Mouse (Mus musculus) kidney, postnatal 14 days (tissue): Measurements from ENCODE around the gene Methig1.

Source experiments
- DNase-seq: peaks from one replicate; pipeline ENCODE4 v3.0.0; 2022; ENCODE audit warnings: mixed read lengths

Gene Methig1

DNA sequence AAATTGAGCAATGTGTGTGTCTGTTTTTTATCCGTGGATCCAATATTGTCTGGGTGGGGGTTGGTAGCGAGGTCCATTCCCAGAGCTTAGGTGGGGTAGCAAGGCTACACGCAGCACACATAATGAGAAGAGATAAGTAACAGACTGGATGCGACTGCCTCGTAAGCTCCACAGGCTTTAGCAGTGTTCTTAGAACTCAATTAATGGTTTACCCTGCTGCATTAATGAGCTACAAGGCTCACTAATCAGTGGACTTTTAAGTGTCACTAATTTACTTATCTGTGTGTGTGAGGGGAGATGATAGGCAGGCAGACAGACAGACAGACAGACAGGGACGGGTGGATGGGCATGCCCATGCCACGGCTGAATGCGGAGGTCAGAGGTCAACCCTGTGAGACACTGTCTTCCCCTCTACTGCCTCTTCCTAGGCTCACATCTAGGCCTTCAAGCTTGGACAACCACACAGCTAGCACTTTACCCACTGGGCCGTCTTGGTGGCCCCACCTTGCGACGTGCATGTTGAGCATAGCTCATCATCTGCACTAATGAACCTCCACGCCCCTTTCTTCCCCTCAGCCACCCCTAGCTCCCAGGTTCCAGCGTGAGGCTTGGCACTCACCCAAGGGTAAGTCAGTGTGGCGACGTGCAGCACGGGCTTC is 47.8 kb downstream of the Methig1 start:
- DNase-seq = peak; percentile 82

DNA sequence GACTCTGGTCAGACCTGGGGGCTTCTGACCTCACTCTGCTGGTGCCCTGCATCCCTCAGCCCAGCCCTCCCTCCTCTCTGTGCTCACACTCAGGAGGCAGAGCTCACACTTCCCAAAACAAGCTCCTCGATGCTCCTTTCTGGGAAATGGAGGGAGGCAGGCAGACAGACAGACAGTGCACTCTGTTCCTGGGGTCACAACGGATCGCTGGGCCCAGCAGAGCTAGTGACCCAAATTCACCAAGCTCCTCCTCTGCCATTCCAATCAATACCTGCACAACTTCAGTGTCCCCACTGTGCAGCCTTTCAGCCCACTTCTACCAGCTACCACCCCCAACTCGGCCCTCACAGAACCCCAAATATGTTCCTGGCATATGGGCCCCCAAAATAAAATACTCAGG is 48.9 kb downstream of the Methig1 start:
- no peak for DNase-seq

DNA sequence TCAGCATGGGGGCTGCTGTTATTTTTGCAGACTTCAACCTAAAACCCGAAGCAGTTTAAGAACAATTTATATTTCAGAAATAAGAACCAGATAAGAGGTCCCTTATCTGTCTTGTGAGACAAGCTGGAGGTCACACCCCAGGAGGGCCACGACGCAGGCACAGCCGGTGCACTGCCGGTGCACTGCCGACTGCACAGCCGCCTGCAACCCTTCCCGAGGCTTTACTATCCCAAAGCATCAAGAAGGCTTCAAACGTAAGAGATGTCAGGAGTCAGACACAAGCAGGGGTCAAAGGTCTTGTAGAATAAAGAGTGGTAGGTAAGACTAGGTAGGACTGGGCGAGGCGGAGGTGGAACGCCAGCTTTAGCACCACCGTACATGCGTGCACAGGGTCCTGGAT is 49.4 kb downstream of the Methig1 start:
- no peak for DNase-seq

DNA sequence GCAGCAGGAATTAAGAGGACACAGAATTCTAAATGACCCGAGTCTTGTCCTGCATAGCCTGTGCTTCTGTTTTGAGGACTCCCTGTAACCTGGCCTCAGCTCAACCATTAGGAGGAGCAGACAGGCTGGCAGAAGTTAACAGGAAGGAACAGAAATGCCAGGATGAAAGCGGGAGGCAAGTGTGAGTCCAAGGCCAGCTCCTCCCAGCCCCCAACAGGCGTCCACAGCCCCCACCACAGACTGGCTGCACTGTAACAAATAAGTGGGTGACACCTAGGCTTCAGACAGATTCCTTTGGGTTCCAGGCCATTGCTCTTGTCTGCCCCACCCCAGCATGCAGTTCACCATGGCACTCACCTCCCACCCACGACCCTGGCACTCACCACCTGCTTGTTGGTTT is 49.8 kb downstream of the Methig1 start:
- no peak for DNase-seq

DNA sequence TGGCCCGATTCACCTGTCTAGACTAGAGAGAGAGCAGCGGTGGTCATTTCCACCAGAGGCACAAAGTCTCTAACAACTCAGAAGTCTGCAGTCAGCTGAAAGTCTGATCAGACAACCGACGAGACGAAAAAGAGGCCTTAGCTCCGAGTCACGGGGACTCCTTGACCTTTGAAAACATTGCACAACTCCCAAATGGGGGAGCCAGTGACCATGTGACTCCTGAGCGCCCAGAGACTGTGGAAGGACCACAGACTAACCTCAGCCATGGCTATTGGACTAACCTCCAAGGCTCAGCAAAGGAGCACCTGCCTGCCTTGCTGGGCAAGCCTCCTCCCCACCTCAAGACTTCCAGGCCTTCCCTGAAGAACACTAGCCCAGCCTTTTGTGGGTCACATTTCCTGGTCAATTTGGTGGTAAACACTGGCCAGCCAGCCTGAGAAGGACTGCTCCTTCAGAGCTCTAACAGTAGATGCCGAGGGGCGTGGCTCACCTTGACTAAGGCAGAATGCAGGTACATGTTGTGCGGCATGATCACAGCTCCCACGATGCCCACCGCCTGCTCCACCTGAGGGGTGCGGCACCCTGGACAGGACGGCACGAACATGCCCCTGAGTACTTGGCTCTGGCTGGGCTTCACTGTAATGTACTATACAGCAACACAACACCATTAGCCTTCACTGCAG is 50.5 kb downstream of the Methig1 start:
- DNase-seq = peak; percentile 76

DNA sequence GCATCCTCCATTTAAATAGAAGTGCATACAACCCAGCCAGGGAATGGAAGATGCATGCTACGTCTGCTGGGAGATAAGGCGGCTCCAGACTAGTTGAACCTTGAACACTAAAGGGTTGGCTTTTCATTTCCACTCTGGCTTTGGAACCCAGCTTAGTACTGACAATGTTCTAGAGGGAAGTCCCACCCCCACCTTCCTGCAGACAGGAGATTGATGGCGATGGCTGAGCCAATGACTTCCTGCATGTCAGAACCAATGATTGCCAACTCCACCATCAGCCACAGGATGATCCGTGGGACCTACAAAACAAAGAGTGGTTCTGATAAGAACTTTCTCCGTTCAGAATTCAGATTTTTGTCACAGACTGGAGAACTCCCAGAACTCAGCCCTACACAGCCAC is 53.1 kb downstream of the Methig1 start:
- peak; percentile 42 for DNase-seq

DNA sequence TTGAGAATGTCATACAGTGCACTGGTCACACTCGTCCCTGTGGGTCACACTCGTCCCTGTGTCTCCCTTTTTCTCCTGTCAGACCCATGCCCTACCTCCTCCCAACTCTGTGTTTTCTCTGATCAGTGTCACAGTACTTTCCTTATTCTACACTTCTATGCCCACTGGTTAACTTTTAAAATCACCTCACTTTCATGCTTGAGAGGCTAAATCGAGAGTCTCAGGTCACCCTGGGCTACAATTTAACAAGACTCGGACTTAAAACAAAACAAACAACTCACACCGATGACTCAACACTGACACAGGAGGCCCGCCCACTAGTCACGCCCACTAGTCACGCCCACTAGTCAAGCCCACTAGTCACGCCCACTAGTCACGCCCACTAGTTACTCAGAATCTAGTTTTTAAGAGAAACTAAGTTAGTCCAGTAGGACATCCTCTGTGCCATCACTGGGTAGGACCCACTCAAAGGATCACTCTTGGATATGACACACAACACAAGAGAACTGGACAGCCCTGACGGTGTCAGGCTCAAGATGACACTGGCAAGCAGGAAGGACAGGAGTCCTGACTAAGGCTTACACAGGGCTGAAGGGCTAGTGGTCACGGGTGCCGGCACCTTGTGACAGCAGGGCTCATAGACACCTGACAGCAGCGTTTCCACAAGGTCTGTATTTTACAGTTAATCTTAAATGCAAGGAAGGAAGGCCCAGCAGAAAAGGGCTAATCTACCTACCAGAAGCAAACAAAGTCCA is 58.1 kb downstream of the Methig1 start:
- DNase-seq = peak; percentile 88

DNA sequence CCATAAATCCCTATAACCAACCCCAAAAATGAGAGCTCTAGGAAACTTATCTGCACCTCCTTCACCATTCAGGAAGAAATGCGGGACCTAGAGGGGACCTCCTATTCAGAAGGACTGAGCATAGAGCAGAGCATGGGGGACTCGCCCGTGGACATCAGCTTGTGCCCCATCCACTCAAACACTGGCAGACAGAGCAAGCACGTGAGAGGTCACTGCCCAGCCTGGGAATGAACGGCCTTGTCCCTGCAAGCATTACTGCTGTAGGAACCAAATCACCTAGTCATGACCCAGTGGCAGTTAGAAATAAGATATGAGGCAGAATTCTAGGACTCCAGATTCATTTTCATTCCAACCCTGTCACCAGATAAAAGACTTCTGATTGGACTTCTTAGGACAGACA is 58.8 kb downstream of the Methig1 start:
- no peak for DNase-seq

DNA sequence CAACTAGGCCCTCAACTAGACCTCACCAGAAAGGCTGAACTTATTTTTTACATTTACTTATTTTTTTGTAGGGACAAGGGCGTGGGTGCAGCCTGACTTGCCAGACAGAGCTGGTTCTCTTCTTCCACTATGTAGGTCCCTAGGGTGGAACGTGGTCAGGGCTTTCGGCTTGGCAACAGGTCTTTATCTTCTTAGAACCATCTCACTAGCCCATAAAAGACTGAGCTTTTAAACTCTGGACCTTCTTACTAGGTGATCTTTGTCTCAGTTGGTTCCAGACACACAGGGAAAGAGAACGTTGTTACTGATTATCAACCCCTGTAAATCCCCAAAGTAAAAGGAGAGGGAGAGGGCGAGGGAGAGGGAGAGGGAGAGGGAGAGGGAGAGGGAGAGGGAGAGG is 60.4 kb downstream of the Methig1 start:
- DNase-seq = no peak

DNA sequence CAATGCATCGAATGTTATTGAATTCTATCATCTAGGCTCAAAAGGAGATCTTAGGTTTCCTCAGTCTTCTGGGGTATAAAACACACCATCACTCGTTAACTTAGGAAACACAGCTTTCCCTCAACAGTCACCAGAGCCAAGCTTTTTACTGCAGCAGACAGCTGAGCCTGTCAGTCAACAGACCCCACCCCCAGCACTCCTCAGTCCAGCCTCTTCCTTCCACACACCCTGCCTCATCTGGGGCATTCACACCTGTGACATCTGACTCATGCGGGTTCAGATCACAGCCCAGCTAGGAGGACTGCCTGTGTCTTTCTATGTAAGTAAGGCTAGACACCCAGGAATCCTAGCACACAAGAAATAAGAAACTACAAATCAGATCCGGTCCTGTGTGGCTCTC is 61.1 kb downstream of the Methig1 start:
- DNase-seq = no peak

DNA sequence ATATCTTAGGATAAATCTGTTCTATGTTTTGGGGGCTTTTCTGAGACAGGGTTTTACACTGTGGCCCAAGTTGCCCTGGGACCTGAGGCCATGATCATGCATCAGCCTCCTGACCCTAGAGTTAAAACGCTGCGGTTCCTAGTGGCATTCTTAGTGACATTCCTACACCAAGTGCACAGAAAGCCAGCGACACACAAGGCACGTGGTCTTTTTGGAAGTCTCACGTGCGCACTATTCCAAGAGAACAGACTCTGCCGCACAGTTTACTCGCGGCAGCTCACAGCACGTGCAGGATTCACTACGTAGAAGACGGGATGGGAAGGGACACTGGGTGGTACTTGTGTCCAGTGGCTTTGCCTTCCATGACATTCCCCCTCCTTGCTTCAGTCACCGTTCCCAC is 62.0 kb downstream of the Methig1 start:
- no peak for DNase-seq

DNA sequence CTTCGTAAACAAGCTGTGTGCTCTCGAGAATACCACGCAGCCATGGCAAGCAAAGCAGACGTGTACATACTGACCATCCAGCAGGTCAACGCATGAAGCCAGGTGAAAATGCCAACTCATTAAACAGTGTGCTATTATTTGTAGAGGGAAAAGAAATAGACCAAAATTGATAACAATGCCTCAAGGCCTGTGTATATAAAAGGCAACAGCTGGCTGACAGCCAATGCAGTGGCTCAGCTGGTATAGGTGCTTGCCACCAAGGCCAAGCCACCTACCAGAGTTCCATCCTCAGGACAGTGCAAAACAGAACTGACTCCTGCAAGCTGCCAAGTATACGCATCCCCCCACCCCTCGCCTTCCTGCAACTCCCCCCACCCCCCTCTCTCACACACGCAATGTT is 62.7 kb downstream of the Methig1 start:
- no peak for DNase-seq

DNA sequence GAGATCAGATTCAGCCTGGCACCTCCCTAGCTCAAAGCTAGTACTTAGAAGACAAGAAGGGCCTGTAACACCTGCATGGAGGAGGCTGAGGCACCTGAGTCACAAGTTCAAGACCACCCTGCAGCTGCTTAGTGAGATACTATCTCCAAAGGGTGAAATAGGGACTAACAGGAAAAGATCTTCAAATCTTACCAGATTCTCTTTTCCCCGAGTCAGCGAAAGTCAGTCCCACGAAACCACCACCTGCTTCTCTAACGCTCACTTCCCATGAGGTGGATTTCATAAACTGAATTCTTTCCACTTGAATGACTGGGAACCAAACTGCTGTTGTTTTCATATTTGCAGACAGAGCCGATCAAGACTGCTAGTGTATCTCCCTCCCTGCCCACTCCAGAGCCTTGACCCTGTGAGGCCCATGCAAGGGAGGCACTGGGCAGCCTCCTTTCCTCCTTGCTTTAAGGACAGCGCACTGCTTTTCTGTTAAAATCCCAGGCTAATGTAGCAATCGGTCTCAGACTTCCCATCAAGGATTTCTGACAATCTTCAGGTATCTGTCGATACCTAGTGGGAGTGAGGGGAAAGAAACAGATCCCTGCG is 65.0 kb downstream of the Methig1 start:
- DNase-seq = no peak

DNA sequence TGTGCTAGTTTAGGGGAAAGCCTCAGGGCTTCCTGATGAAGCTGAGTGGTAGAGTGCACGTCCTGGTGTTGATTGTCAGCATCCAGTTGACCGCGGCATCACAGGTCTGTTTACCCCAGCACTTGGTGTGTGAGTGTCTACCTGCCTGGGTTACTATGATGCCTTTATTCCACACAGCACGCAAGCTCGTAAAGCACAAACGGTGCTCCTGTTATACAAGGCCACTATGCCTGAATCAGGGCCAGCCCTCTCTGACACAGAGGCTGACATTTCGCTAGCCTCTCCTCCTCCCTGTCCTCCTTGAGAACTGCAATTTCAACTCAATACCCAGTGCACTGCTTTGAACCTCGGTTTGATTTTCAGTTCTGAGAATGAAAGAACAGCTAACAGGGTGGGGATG is 66.4 kb downstream of the Methig1 start:
- DNase-seq = no peak

DNA sequence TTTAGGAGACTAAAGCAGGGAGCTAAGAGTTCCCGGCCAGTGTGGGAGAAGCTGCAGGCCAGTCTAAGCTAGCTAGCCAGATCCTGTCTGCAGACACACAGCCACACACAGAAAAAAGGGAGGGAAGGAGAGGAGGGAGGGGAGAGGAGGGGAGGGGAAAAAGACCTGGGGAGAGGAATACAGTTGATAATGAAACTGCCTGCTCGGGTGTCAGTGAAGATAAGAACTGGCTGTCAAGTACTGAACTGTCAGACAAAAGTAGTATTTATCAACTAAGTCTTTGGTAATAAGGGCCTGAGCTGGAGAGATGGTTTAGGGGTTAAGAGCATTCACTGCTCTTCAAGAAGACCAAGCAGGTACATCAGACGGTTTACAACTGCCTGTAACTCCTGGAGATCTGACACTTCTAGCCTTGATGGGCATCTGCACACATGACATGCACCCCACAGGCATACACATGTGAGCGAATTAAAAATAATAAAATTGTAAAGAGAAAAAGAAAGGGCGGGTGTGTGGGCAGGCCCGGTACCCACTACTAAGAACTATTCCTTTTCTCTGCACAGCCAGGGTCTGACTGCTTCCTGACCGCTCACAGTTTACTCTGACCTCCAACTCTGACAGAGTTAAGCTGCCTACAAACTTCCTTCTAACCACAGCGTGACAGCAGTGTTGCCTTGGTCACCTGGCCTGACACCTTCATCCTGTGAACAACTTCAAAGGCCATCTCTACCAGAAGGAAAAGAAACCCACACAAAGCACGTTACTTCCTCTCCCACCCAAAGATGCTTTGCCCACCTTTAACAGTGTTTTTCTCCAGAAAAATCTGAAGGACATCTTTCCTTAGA is 67.2 kb downstream of the Methig1 start:
- no peak for DNase-seq

DNA sequence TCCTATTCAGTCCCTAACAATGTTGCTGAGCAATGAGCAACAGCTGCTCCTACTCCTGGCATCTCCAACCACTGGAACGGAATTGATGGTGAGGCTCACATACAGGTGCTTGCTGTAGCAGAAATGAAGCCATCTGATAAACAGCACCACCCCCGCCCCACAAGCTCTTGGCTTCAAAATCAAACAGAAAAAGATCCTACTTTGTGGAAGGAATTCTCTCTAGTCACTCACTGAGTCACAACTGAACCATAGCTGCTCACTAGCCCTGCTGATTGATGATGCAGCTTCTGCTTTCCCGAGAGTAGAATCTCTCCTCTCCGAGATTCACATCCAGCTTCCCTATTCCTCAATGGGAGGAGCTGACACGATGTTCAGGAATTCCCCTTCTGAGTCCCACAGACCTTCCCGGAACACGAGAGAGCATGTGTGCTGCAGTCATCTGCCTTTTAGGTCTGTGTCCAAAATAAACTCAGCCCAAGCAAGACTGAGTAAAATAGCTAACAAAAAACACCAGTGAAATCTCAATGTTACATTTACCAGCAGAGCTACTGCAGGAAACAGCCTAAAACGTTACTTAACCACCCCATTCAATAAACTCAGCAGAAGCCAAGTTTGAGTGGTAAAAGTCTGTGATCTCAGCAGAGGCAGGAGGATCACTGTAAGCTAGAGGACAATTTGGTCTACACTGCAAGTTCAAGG is 68.3 kb downstream of the Methig1 start:
- DNase-seq = no peak

DNA sequence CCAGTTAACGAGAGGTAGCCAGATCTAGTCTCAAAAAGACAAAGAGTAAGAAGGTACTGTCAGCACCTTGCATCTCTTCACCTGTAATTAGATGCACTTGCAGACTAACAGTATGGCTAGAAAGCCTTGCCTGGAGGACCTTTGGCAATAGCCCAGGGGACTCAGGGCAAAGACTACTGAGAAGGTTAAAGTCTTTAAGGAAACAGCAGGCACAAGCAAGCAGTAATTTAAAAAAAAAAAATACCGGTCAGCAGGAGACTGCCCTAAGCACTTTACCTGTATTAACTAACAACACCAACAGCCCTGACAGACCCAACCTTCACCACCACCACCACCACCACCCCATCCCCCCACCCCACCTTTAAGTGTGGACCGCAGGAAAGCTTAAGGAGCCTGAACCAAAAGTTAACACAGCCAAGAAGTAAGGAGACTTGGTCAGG is 68.8 kb downstream of the Methig1 start, which contains the start of gene Gm5475:
Gm5475 (plus strand) TSS at position 390 of the 440 bp plus-strand sequence.
- peak; percentile 85 for DNase-seq

DNA sequence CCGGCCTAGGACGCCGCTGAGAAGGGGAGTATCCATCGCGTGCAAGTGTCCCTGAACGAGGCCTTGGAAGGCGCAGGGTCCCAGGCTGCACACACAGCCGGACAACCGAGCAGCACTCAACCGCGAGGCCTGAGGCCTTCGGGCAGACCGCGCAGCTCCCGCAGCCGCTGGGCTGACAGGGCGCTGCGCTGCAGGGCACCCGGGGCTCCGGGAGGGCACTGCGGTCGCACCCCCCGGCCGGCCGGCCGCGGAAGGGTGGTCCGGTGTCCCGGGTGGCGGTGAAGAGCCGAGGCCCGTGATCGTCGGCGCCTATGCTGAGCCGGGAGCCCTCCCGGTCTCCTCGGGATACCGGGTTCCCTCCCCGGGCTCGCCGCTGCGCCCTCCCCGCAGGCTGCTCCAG is 69.5 kb downstream of the Methig1 start:
- no peak for DNase-seq

DNA sequence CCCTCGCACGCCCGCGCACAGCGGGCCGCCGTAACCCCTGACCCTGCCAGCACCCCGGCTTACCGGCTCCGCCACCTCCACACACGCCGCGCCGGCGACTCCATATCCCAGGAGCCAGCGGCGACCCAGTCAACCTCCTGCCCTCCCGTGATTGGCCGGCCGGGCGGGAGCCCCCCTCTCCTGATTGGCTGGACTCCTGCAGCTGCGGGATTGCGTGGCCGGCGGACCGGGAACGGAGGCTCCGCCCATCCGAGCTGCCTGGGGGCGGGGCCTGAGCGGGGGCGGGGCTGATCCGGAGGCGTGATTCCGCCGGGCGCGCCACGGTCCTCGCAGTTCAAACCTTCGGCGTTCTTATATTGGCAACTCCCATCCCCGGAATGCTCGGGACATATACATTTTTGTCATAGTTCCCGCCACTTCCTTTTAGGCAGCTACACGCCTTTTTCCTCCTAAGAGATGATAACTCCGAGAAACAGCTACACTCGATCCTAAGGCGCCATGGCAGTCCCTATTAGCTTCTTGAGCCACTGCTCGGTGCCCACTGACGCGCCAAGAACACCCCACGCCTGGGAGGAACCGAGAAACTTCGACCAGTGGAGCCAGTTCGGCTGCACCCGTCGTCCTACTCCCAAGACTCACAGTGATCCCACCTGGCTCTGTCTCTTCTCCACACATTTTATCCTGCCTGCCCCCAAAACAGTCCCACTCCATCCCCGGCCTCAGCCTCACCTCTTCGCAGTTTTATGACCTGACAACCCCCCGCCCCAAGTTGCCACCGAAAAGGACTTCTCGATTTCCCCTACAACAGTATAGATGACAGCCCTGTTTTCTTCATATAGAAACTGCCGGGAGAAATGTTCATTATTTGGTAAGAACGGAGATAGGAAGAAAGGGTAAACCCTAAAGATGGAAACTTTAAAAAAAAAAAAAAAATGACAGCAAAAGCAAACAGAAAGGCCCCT is 70.2 kb downstream of the Methig1 start:
- peak; percentile 98 for DNase-seq

DNA sequence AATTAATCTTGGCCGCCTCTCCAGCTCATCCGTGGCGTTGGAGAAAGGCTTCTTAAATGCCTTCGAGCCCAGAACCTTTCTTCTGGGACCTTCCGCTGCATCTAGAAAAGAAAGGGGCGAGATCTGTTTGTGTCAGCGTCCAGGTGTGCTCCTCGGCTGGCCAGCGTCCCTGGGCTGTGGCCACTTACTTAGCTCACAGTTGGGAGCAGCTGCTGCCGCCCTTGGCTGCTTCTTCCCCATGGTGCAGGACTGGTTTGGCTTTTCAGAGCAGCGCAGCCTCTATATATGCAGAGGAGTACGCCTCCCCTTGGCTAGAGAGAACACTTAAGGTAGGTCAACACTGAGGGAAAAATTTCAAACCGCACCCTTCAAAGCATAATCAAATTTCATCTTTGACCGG is 71.0 kb downstream of the Methig1 start:
- DNase-seq = peak; percentile 65
